In the genomic region with DNA sequence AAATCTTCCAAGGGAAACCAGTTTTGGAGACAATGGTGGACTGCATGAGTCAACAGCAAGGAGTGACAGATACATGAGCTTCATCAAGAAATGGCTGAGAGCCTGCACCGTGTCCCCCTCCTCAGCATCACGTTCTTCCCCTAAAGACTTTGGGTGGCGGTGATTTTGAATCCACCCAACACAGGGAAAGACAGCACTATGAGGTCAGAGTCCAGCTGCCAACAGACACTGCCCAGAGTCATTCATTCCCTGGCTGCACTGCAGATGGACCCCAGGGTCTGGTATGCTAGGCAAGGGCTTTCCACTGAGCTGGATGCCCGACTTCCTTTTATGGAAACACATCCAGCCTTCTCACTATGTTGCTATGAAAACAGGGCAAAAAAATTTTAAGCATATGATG, we compare ENCODE assay signal across 17 mouse cellular contexts.
A peak's percentile ranks its signal among the peaks of the same experiment; 100 is the strongest.
DNase-seq lines count a peak whose midpoint lies in the region; ATAC-seq and TF ChIP-seq lines count a peak whose summit lies in the region.
"Had no signal": no experiment of that assay in that cellular context is flagged by ENCODE, and none has a peak within 500 bp of the region (broad histone marks: within the 10 kb centered on the region; RNA-seq: fewer than 3 reads in every experiment).

No protein-coding gene starts in this region.

- H3K36me3 ChIP-seq in embryonic facial prominence, embryonic 15.5 days, result no peaks in the 10 kb centered on the region
- no peaks in the 10 kb centered on the region for H3K36me3 ChIP-seq in embryonic facial prominence, embryonic 10.5 days (replicated peaks)
- no peaks in the 10 kb centered on the region for H3K36me3 ChIP-seq in heart, embryonic 13.5 days
- no peaks in the 10 kb centered on the region for H3K36me3 ChIP-seq in heart, embryonic 11.5 days (ENCODE audit: control insufficient read depth, insufficient read depth, low read length)
- no peaks in the 10 kb centered on the region for H3K36me3 ChIP-seq in kidney, embryonic 15.5 days
- H3K36me3 ChIP-seq in stomach, embryonic 16.5 days (ENCODE audit: control insufficient read depth, insufficient read depth, low read length), result no peaks in the 10 kb centered on the region
- no peaks in the 10 kb centered on the region for H3K36me3 ChIP-seq in stomach, postnatal 0 days (ENCODE audit: control insufficient read depth, insufficient read depth, low read length)
- H3K36me3 ChIP-seq: forebrain, embryonic 15.5 days; hindbrain, embryonic 13.5 days; midbrain, embryonic 10.5 days; neural tube, embryonic 15.5 days; stomach, embryonic 15.5 days had no signal

- H3K9me3 ChIP-seq in embryonic facial prominence, embryonic 15.5 days (replicated peaks), result no peaks in the 10 kb centered on the region
- no peaks in the 10 kb centered on the region for H3K9me3 ChIP-seq in embryonic facial prominence, embryonic 10.5 days
- H3K9me3 ChIP-seq in heart, embryonic 13.5 days, result no peaks in the 10 kb centered on the region
- H3K9me3 ChIP-seq in heart, embryonic 11.5 days (replicated peaks; ENCODE audit: control insufficient read depth, low read length), result no peaks in the 10 kb centered on the region
- no peaks in the 10 kb centered on the region for H3K9me3 ChIP-seq in kidney, embryonic 15.5 days (replicated peaks)
- no peaks in the 10 kb centered on the region for H3K9me3 ChIP-seq in stomach, embryonic 16.5 days (replicated peaks; ENCODE audit: control insufficient read depth, low read length)
- no peaks in the 10 kb centered on the region for H3K9me3 ChIP-seq in stomach, postnatal 0 days (ENCODE audit: control insufficient read depth, low read length)
- H3K9me3 ChIP-seq: forebrain, embryonic 15.5 days; hindbrain, embryonic 13.5 days; midbrain, embryonic 10.5 days; neural tube, embryonic 15.5 days; stomach, embryonic 15.5 days had no signal

- no peak for ATAC-seq in embryonic facial prominence, embryonic 15.5 days (ENCODE audit: insufficient number of reproducible peaks, low FRiP score, low TSS enrichment, low read depth)
- ATAC-seq in heart, embryonic 13.5 days (ENCODE audit: extremely low read depth, insufficient number of reproducible peaks, low FRiP score, low TSS enrichment), result no peak
- ATAC-seq in heart, embryonic 11.5 days (replicated peaks; ENCODE audit: insufficient number of reproducible peaks, low FRiP score, low TSS enrichment), result no peak
- ATAC-seq in kidney, embryonic 15.5 days (replicated peaks; ENCODE audit: low FRiP score), result peak; percentile 62; the same call in 1 of the 2 replicates
- no peak for ATAC-seq in stomach, embryonic 16.5 days (ENCODE audit: insufficient read depth, low FRiP score)
- no peak for ATAC-seq in stomach, postnatal 0 days (ENCODE audit: low FRiP score, low TSS enrichment)

- H3K4me2 ChIP-seq in embryonic facial prominence, embryonic 15.5 days (replicated peaks), result no peak overlapping the region
- H3K4me2 ChIP-seq in heart, embryonic 13.5 days, result no peak overlapping the region
- H3K4me2 ChIP-seq in heart, embryonic 11.5 days, result no peak overlapping the region
- no peak overlapping the region for H3K4me2 ChIP-seq in kidney, embryonic 15.5 days
- no peak overlapping the region for H3K4me2 ChIP-seq in stomach, embryonic 16.5 days (ENCODE audit: low read depth, low read length)
- H3K4me2 ChIP-seq in stomach, postnatal 0 days (replicated peaks; ENCODE audit: low read depth), result no peak overlapping the region
- H3K4me2 ChIP-seq: forebrain, embryonic 15.5 days; hindbrain, embryonic 13.5 days; neural tube, embryonic 15.5 days; stomach, embryonic 15.5 days had no signal

- peaks cover 6% of the 10 kb centered on the region; the same call in 1 of the 2 replicates for H3K4me1 ChIP-seq in embryonic facial prominence, embryonic 15.5 days
- no peaks in the 10 kb centered on the region for H3K4me1 ChIP-seq in embryonic facial prominence, embryonic 10.5 days
- peaks cover 30% of the 10 kb centered on the region for H3K4me1 ChIP-seq in heart, embryonic 13.5 days
- peaks cover 5% of the 10 kb centered on the region; the same call in 1 of the 2 replicates for H3K4me1 ChIP-seq in heart, embryonic 11.5 days (ENCODE audit: control insufficient read depth, insufficient read depth, low read length)
- 0 out of 2 replicates have a peak, but pooled peaks cover 3% of the 10 kb centered on the region for H3K4me1 ChIP-seq in kidney, embryonic 15.5 days
- H3K4me1 ChIP-seq in stomach, embryonic 16.5 days (ENCODE audit: control insufficient read depth, insufficient read depth, low read length), result peaks cover 9% of the 10 kb centered on the region; the same call in 1 of the 2 replicates
- H3K4me1 ChIP-seq in stomach, postnatal 0 days (replicated peaks; ENCODE audit: control insufficient read depth, insufficient read depth), result no peaks in the 10 kb centered on the region
- H3K4me1 ChIP-seq: forebrain, embryonic 15.5 days; hindbrain, embryonic 13.5 days; midbrain, embryonic 10.5 days; neural tube, embryonic 15.5 days; stomach, embryonic 15.5 days had no signal

- WGBS in embryonic facial prominence, embryonic 15.5 days, result 59% methylated on average over 4 of the region's 4 CpGs
- 81% methylated on average over 4 of the region's 4 CpGs for WGBS in embryonic facial prominence, embryonic 10.5 days
- WGBS in heart, embryonic 13.5 days, result 44% methylated on average over 4 of the region's 4 CpGs
- 58% methylated on average over 4 of the region's 4 CpGs for WGBS in heart, embryonic 11.5 days (ENCODE audit: insufficient replicate concordance)
- WGBS in kidney, embryonic 15.5 days, result 74% methylated on average over 4 of the region's 4 CpGs
- WGBS in stomach, embryonic 16.5 days, result 59% methylated on average over 4 of the region's 4 CpGs
- WGBS in stomach, postnatal 0 days, result 43% methylated on average over 4 of the region's 4 CpGs

- no peak overlapping the region for H3K9ac ChIP-seq in embryonic facial prominence, embryonic 15.5 days
- H3K9ac ChIP-seq in heart, embryonic 13.5 days, result peak overlapping the region; percentile 12; the same call in 1 of the 2 replicates
- no peak overlapping the region for H3K9ac ChIP-seq in heart, embryonic 11.5 days (ENCODE audit: low read depth, low read length)
- no peak overlapping the region for H3K9ac ChIP-seq in kidney, embryonic 15.5 days
- no peak overlapping the region for H3K9ac ChIP-seq in stomach, embryonic 16.5 days (ENCODE audit: low read length)
- H3K9ac ChIP-seq in stomach, postnatal 0 days (ENCODE audit: low read length), result no peak overlapping the region
- H3K9ac ChIP-seq: forebrain, embryonic 15.5 days; hindbrain, embryonic 13.5 days; neural tube, embryonic 15.5 days; stomach, embryonic 15.5 days had no signal

- DNase-seq in embryonic facial prominence, embryonic 10.5 days (ENCODE audit: low spot score), result no peak
- DNase-seq in kidney, postnatal 14 days, result no peak
- DNase-seq in stomach, postnatal 0 days (ENCODE audit: low spot score), result no peak
- DNase-seq: cerebellum, adult 8-10 months; cerebellum, postnatal 36 days; thymus, adult 2 months; thymus, postnatal 4 days had no signal

- no peak for TF ChIP-seq EP300 in stomach, postnatal 0 days (optimal IDR thresholded peaks at IDR 0.05)

- no peak for TF ChIP-seq CTCF in stomach, postnatal 0 days (IDR thresholded peaks at IDR 0.05; ENCODE audit: low read depth)

- no peaks in the 10 kb centered on the region; the same call in 1 of the 2 replicates for H3K27me3 ChIP-seq in embryonic facial prominence, embryonic 15.5 days
- 0 out of 2 replicates have a peak, but pooled peaks cover 3% of the 10 kb centered on the region for H3K27me3 ChIP-seq in embryonic facial prominence, embryonic 10.5 days (replicated peaks; ENCODE audit: low read depth, poor library complexity, severe bottlenecking)
- peaks cover 9% of the 10 kb centered on the region; the same call in 1 of the 2 replicates for H3K27me3 ChIP-seq in heart, embryonic 13.5 days (replicated peaks)
- no peaks in the 10 kb centered on the region for H3K27me3 ChIP-seq in heart, embryonic 11.5 days (ENCODE audit: control insufficient read depth, insufficient read depth, low read length)
- H3K27me3 ChIP-seq in kidney, embryonic 15.5 days, result 0 out of 2 replicates have a peak, but pooled peaks cover 6% of the 10 kb centered on the region
- no peaks in the 10 kb centered on the region for H3K27me3 ChIP-seq in stomach, embryonic 16.5 days (ENCODE audit: control insufficient read depth, insufficient read depth, low read length)
- no peaks in the 10 kb centered on the region for H3K27me3 ChIP-seq in stomach, postnatal 0 days (ENCODE audit: control insufficient read depth, insufficient read depth, low read length)
- H3K27me3 ChIP-seq: forebrain, embryonic 15.5 days; hindbrain, embryonic 13.5 days; neural tube, embryonic 15.5 days; stomach, embryonic 15.5 days had no signal

- 0 out of 2 replicates have a peak overlapping the region, but pooled peaks have one; percentile 51 for H3K27ac ChIP-seq in embryonic facial prominence, embryonic 15.5 days (replicated peaks)
- no peak overlapping the region for H3K27ac ChIP-seq in embryonic facial prominence, embryonic 10.5 days (replicated peaks)
- H3K27ac ChIP-seq in heart, embryonic 13.5 days (replicated peaks), result peak overlapping the region; percentile 59
- H3K27ac ChIP-seq in heart, embryonic 11.5 days (ENCODE audit: low read depth, low read length), result no peak overlapping the region
- H3K27ac ChIP-seq in kidney, embryonic 15.5 days, result no peak overlapping the region
- H3K27ac ChIP-seq in stomach, embryonic 16.5 days (ENCODE audit: low read length), result 0 out of 2 replicates have a peak overlapping the region, but pooled peaks have one; percentile 1
- H3K27ac ChIP-seq in stomach, postnatal 0 days (replicated peaks), result no peak overlapping the region
- H3K27ac ChIP-seq: forebrain, embryonic 15.5 days; hindbrain, embryonic 13.5 days; midbrain, embryonic 10.5 days; neural tube, embryonic 15.5 days; stomach, embryonic 15.5 days had no signal

- H3K4me3 ChIP-seq in embryonic facial prominence, embryonic 15.5 days (replicated peaks), result no peak overlapping the region
- H3K4me3 ChIP-seq in embryonic facial prominence, embryonic 10.5 days, result no peak overlapping the region
- H3K4me3 ChIP-seq in heart, embryonic 13.5 days, result no peak overlapping the region
- no peak overlapping the region for H3K4me3 ChIP-seq in heart, embryonic 11.5 days (ENCODE audit: low read depth, low read length)
- H3K4me3 ChIP-seq in kidney, embryonic 15.5 days (replicated peaks), result no peak overlapping the region
- H3K4me3 ChIP-seq in stomach, embryonic 16.5 days (replicated peaks; ENCODE audit: low read length), result no peak overlapping the region
- no peak overlapping the region for H3K4me3 ChIP-seq in stomach, postnatal 0 days (ENCODE audit: low read depth, low read length)
- H3K4me3 ChIP-seq: forebrain, embryonic 15.5 days; hindbrain, embryonic 13.5 days; midbrain, embryonic 10.5 days; neural tube, embryonic 15.5 days; stomach, embryonic 15.5 days had no signal

Comparison
In these comparisons a context has a peak if more than half of its experiments do, and no peak if none do; other contexts are left out.
1. H3K27ac ChIP-seq: peak in embryonic facial prominence, embryonic 15.5 days (single experiment), heart, embryonic 13.5 days (single experiment) and stomach, embryonic 16.5 days (single experiment); none in embryonic facial prominence, embryonic 10.5 days (single experiment), heart, embryonic 11.5 days (single experiment), kidney, embryonic 15.5 days (single experiment) and stomach, postnatal 0 days (single experiment).